Mouse (Mus musculus) ES-Bruce4 (cell line): ENCODE data around the gene Man1c1.

Experiments
- CTCF ChIP-seq: IDR thresholded peaks from one replicate; pipeline ENCODE4 v1.8.1; 2011; ENCODE audit warnings: low read depth, low read length
- EP300 ChIP-seq: IDR thresholded peaks from 2 replicates; pipeline ENCODE4 v1.6.1; 2011; ENCODE audit warnings: low read depth, low read length; ENCODE audit not compliant: insufficient read depth
- POLR2A ChIP-seq: IDR thresholded peaks from one replicate; pipeline ENCODE4 v1.8.1; 2011; ENCODE audit warnings: low read length; ENCODE audit not compliant: insufficient read depth

DNA sequence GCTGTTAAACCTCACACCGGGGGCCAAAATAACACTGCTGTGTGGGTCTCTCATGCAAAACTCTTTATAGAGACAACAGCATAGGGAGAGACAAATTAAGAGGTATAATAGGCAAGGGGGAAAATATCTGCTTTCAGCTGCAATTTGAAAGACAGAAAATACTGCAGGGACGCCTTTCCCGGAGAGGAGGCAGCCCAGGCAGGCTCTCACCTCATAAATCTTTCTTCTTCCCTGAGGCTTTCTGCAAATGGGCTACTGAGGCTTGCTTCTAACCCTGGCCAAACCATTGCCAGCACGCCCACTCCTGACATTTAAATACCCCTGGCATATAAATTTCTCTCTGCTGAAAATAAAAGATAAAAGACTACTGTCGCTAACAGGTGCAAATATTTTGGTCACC, 1.2 kb upstream of the Man1c1 start:
- TF ChIP-seq CTCF (no peak), POLR2A (no peak), EP300 (no peak)
